Mouse (Mus musculus): ENCODE data around the gene Dennd1b. TPM values are rescaled to one million over a fixed set of nuclear protein-coding genes. Genes with fewer than 3 reads are reported as not detected.

Dennd1b gene
- polyA plus RNA-seq, 1 experiment from 2014 or later = 3.1 TPM

DNA sequence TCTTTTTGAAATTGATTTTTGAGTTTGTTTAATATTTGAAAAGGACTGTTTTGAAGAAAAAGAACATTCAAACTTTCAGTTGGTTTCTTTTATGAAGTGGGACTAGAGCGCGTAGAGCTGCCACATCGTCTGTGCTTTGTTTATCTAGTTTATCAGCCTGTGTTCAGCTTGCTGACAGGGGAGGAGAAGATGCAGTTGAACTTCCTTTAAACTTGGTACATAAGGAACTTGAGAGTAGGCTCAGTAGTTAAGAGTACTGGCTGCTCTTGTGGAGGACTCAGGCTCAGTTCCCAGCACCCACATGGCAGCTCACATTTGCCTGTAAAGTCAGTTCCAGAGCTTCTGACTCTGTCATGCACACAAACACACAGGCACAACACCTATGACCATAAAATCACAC, 124.3 kb downstream of the Dennd1b start:
- H3K4me3 ChIP-seq (replicated peaks) = no peak overlapping the region
- H3K9ac ChIP-seq = no peak overlapping the region
- no peaks in the 10 kb centered on the region for H3K27me3 ChIP-seq
- no peak for ATAC-seq (ENCODE audit: insufficient read depth)
- 59% methylated on average over 3 of the region's 3 CpGs for WGBS (ENCODE audit: insufficient replicate concordance)
- H3K4me1 ChIP-seq (replicated peaks) = no peaks in the 10 kb centered on the region; the same call in 1 of the 2 replicates
- H3K36me3 ChIP-seq (replicated peaks) = no peaks in the 10 kb centered on the region
- no peak overlapping the region for H3K27ac ChIP-seq (replicated peaks)
- H3K4me2 ChIP-seq = no peak overlapping the region
- no peaks in the 10 kb centered on the region for H3K9me3 ChIP-seq (replicated peaks)

DNA sequence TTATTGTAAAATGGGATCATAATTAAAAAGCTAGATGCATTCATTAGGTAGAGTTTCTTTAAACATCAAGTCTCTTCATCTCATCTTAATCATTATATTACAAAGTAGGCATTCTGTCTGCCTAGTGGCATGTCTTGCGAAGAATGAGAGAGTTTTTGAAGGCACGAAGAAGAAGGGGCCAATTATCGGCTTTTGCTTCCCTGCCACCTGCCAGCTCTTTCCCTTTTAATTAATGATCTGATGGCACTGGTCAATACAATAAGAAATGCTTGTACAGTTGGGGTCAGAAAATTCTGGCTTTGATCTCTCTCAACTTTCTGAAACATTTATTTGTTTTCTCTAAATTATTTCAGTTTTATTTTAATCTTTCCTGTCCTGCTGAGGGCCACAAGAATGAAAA, 127.5 kb downstream of the Dennd1b start:
- no peak for ATAC-seq (ENCODE audit: insufficient read depth)
- WGBS (ENCODE audit: insufficient replicate concordance) = 83% methylated on average over 3 of the region's 3 CpGs

DNA sequence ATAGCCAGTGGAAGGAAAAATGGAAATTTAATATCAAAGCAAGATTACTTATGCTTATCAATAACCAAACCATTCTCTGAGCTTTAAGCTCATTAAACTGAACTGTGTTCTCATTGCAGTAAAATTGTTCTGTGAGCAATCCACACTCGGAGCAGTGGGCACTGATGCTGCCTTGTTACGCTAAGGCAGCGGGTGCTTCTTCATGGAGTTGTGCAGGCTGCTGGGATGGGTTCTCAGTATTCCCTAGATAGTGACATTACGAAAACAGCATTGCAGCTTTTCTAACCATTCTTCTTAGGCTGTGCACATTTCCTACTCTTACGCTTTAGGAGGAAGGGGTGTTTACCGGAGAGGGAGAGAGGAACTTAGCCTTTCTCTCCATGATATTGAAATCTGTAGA, 128.5 kb downstream of the Dennd1b start:
- Histone ChIP-seq H3K9ac (no peak overlapping the region), H3K27ac (replicated peaks) (no peak overlapping the region), H3K36me3 (replicated peaks) (no peaks in the 10 kb centered on the region), H3K4me3 (replicated peaks) (no peak overlapping the region), H3K4me1 (replicated peaks) (no peaks in the 10 kb centered on the region; the same call in 1 of the 2 replicates), H3K9me3 (replicated peaks) (no peaks in the 10 kb centered on the region), H3K27me3 (no peaks in the 10 kb centered on the region), H3K4me2 (no peak overlapping the region)
- no peak; the same call in 1 of the 2 replicates for ATAC-seq (ENCODE audit: insufficient read depth)
- WGBS (ENCODE audit: insufficient replicate concordance) = 86% methylated on average over 6 of the region's 6 CpGs

More for the DNA sequence above, 127.5 kb downstream of the Dennd1b start:
- Histone ChIP-seq H3K27me3 (no peaks in the 10 kb centered on the region), H3K9ac (no peak overlapping the region), H3K36me3 (replicated peaks) (no peaks in the 10 kb centered on the region), H3K4me1 (replicated peaks) (no peaks in the 10 kb centered on the region; the same call in 1 of the 2 replicates), H3K27ac (replicated peaks) (no peak overlapping the region), H3K4me3 (replicated peaks) (no peak overlapping the region), H3K9me3 (replicated peaks) (no peaks in the 10 kb centered on the region), H3K4me2 (no peak overlapping the region)

GRCm38 (mm10) chr1:139092144-139092543, 128.9 kb downstream of the Dennd1b start:
- H3K36me3 ChIP-seq (replicated peaks) = no peaks in the 10 kb centered on the region
- no peaks in the 10 kb centered on the region for H3K9me3 ChIP-seq (replicated peaks)
- ATAC-seq (ENCODE audit: insufficient read depth) = no peak
- no peaks in the 10 kb centered on the region; the same call in 1 of the 2 replicates for H3K4me1 ChIP-seq (replicated peaks)
- no peak overlapping the region for H3K9ac ChIP-seq
- no peak overlapping the region for H3K4me2 ChIP-seq
- H3K27me3 ChIP-seq = no peaks in the 10 kb centered on the region
- WGBS (ENCODE audit: insufficient replicate concordance) = 88% methylated on average over 10 of the region's 10 CpGs
- H3K27ac ChIP-seq (replicated peaks) = no peak overlapping the region
- H3K4me3 ChIP-seq (replicated peaks) = no peak overlapping the region

DNA sequence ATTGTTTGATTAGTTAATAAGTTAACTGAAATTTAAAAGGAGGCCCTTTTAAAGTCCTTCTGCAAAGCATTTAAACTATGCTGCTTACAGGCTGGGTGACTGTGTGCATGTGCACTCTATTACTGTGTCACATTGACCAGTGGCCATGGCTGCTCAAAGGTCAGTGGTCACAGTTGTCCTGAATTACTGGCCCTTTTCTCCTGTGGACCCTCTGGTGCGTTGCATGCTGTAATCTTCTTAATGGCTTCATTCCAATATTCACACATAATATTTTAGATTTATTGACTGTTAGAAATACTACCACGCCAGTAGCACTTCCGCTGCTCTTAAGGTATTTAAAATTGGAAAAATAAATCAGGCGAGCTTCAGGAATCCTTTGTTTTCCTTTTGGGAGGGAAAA, 129.5 kb downstream of the Dennd1b start:
- no peak overlapping the region for H3K4me3 ChIP-seq (replicated peaks)
- WGBS (ENCODE audit: insufficient replicate concordance) = 71% methylated on average over 4 of the region's 4 CpGs
- H3K9me3 ChIP-seq (replicated peaks) = no peaks in the 10 kb centered on the region
- H3K36me3 ChIP-seq (replicated peaks) = no peaks in the 10 kb centered on the region
- no peak overlapping the region for H3K27ac ChIP-seq (replicated peaks)
- no peak overlapping the region for H3K9ac ChIP-seq
- no peak overlapping the region for H3K4me2 ChIP-seq
- no peaks in the 10 kb centered on the region for H3K27me3 ChIP-seq
- H3K4me1 ChIP-seq (replicated peaks) = no peaks in the 10 kb centered on the region; the same call in 1 of the 2 replicates
- no peak for ATAC-seq (ENCODE audit: insufficient read depth)

GRCm38 (mm10) chr1:139096369-139096768, 133.1 kb downstream of the Dennd1b start:
- no peaks in the 10 kb centered on the region for H3K9me3 ChIP-seq (replicated peaks)
- ATAC-seq (ENCODE audit: insufficient read depth) = no peak
- WGBS (ENCODE audit: insufficient replicate concordance) = 74% methylated on average over 6 of the region's 6 CpGs
- no peak overlapping the region for H3K4me3 ChIP-seq (replicated peaks)
- no peaks in the 10 kb centered on the region for H3K4me1 ChIP-seq (replicated peaks)
- H3K9ac ChIP-seq = no peak overlapping the region
- no peaks in the 10 kb centered on the region for H3K36me3 ChIP-seq (replicated peaks)
- H3K27ac ChIP-seq (replicated peaks) = no peak overlapping the region
- H3K27me3 ChIP-seq = no peaks in the 10 kb centered on the region
- H3K4me2 ChIP-seq = no peak overlapping the region

GRCm38 (mm10) chr1:139098088-139098487, 134.9 kb downstream of the Dennd1b start:
- Histone ChIP-seq H3K9me3 (replicated peaks) (no peaks in the 10 kb centered on the region), H3K9ac (no peak overlapping the region), H3K4me2 (no peak overlapping the region), H3K27me3 (no peaks in the 10 kb centered on the region), H3K4me1 (replicated peaks) (no peaks in the 10 kb centered on the region), H3K27ac (replicated peaks) (no peak overlapping the region), H3K36me3 (replicated peaks) (peaks cover 4% of the 10 kb centered on the region; the same call in 1 of the 2 replicates), H3K4me3 (replicated peaks) (no peak overlapping the region)
- WGBS (ENCODE audit: insufficient replicate concordance) = 59% methylated on average over 4 of the region's 4 CpGs
- ATAC-seq (ENCODE audit: insufficient read depth) = peak; percentile 40; the same call in 1 of the 2 replicates

GRCm38 (mm10) chr1:139101725-139102124, 138.5 kb downstream of the Dennd1b start:
- 71% methylated on average over 9 of the region's 9 CpGs for WGBS (ENCODE audit: insufficient replicate concordance)
- no peaks in the 10 kb centered on the region for H3K9me3 ChIP-seq (replicated peaks)

DNA sequence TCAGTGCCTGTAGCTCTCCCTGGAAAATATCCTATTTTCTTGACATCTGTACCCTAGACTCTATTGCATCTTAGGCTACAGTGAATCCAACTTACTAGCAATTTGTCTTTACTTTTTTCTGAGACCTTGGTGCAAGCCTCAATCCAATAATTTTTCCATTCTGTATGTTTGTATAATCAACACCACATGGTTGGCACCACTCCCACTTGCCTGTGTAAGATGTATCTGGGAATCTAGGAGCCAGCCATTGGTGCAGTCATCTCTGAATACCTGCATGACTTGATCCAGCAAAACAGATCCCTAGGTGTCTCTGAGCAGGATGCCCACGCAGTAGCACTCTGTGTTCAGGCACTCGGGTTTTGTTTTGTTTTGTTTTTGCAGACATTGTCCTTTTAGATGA, 145.0 kb downstream of the Dennd1b start:
- 57% methylated on average over 2 of the region's 2 CpGs for WGBS (ENCODE audit: insufficient replicate concordance)

More at GRCm38 (mm10) chr1:139101725-139102124, 138.5 kb downstream of the Dennd1b start:
- Histone ChIP-seq H3K4me3 (replicated peaks) (no peak overlapping the region), H3K36me3 (replicated peaks) (peaks cover 15% of the 10 kb centered on the region; the same call in 1 of the 2 replicates), H3K27me3 (no peaks in the 10 kb centered on the region), H3K9ac (no peak overlapping the region), H3K4me2 (no peak overlapping the region), H3K4me1 (replicated peaks) (no peaks in the 10 kb centered on the region), H3K27ac (replicated peaks) (no peak overlapping the region)
- ATAC-seq (ENCODE audit: insufficient read depth) = no peak

DNA sequence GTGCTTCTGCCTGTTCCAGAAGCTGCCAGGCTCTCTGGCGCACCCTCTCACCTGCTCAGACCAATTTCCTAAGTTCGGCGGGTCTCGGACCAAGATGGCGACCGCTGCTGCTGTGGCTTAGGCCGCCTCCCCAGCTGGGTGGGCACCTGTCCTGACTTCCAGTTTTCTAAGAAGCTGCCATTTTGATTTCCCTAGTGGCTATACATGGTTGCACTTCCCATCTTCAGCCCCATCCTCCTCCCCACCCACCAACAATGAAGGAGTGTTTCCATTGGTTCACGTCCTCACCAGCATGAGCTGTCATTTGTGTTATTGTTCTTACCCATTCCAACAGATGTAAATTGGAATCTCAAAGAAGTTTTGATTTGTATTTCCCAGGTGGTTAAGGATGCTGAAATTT, 159.4 kb downstream of the Dennd1b start:
- no peak overlapping the region for H3K4me2 ChIP-seq
- H3K27ac ChIP-seq (replicated peaks) = no peak overlapping the region
- no peaks in the 10 kb centered on the region for H3K9me3 ChIP-seq (replicated peaks)
- 87% methylated on average over 8 of the region's 8 CpGs for WGBS (ENCODE audit: insufficient replicate concordance)
- H3K4me3 ChIP-seq (replicated peaks) = no peak overlapping the region
- no peak for ATAC-seq (ENCODE audit: insufficient read depth)
- H3K27me3 ChIP-seq = no peaks in the 10 kb centered on the region
- no peaks in the 10 kb centered on the region for H3K4me1 ChIP-seq (replicated peaks)
- H3K9ac ChIP-seq = no peak overlapping the region
- H3K36me3 ChIP-seq (replicated peaks) = no peaks in the 10 kb centered on the region

More for the DNA sequence above, 145.0 kb downstream of the Dennd1b start:
- Histone ChIP-seq H3K4me1 (replicated peaks) (no peaks in the 10 kb centered on the region), H3K9me3 (replicated peaks) (no peaks in the 10 kb centered on the region), H3K9ac (no peak overlapping the region), H3K36me3 (replicated peaks) (peaks cover 10% of the 10 kb centered on the region; the same call in 1 of the 2 replicates), H3K27ac (replicated peaks) (no peak overlapping the region), H3K4me2 (no peak overlapping the region), H3K27me3 (no peaks in the 10 kb centered on the region), H3K4me3 (replicated peaks) (no peak overlapping the region)
- no peak for ATAC-seq (ENCODE audit: insufficient read depth)

DNA sequence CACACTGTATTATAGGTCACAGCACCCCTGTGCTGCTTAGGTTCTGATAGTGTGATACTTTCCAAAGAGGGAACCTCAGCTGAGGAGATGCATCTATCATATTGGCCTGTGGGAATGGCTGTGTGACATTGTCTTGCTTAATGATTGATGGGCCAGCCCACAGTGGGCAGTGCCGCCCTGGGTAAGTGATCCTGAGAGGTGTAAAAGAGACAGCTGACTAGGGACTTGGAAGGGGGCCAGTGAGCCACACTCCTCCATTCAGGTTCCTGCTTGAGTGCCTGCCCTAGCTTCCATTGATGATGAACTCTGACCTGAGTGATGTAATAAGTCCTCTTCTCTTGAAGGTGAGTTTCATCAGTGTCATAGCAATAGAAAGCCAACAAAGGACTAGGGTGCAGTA, 176.4 kb downstream of the Dennd1b start:
- H3K4me1 ChIP-seq (replicated peaks) = no peaks in the 10 kb centered on the region
- H3K9me3 ChIP-seq (replicated peaks) = no peaks in the 10 kb centered on the region
- H3K27ac ChIP-seq (replicated peaks) = no peak overlapping the region
- no peak overlapping the region for H3K4me3 ChIP-seq (replicated peaks)
- no peaks in the 10 kb centered on the region for H3K27me3 ChIP-seq
- ATAC-seq (ENCODE audit: insufficient read depth) = no peak
- no peak overlapping the region for H3K9ac ChIP-seq
- H3K36me3 ChIP-seq (replicated peaks) = peaks cover 9% of the 10 kb centered on the region; the same call in 1 of the 2 replicates
- H3K4me2 ChIP-seq = no peak overlapping the region
- 68% methylated on average over 1 of the region's 1 CpGs for WGBS (ENCODE audit: insufficient replicate concordance)

GRCm38 (mm10) chr1:139145516-139145915, 182.3 kb downstream of the Dennd1b start:
- no peak for ATAC-seq (ENCODE audit: insufficient read depth)
- H3K9ac ChIP-seq = no peak overlapping the region
- no peak overlapping the region for H3K27ac ChIP-seq (replicated peaks)
- no peak overlapping the region for H3K4me3 ChIP-seq (replicated peaks)
- peaks cover 12% of the 10 kb centered on the region; the same call in 1 of the 2 replicates for H3K36me3 ChIP-seq (replicated peaks)
- H3K4me2 ChIP-seq = no peak overlapping the region
- WGBS (ENCODE audit: insufficient replicate concordance) = 73% methylated on average over 1 of the region's 2 CpGs
- H3K9me3 ChIP-seq (replicated peaks) = no peaks in the 10 kb centered on the region
- H3K4me1 ChIP-seq (replicated peaks) = no peaks in the 10 kb centered on the region
- no peaks in the 10 kb centered on the region for H3K27me3 ChIP-seq

All from liver, embryonic 15.5 days (tissue).